Comparison of ENCODE assay signal across 15 mouse cellular contexts in genomic region chr4:97669808-97670207, GRCm38 (mm10).
"Had no signal": no experiment of that assay in that cellular context is flagged by ENCODE, and none has a peak within 500 bp of the region (broad histone marks: within the 10 kb centered on the region; RNA-seq: fewer than 3 reads in every experiment).

No protein-coding gene starts in this region.

- H3K27ac ChIP-seq: liver, embryonic 13.5 days; neural tube, embryonic 13.5 days; stomach, postnatal 0 days had no signal

- H3K27me3 ChIP-seq: liver, embryonic 13.5 days; neural tube, embryonic 13.5 days had no signal

- H3K4me3 ChIP-seq: liver, embryonic 13.5 days; neural tube, embryonic 13.5 days had no signal

- H3K4me1 ChIP-seq: liver, embryonic 13.5 days; neural tube, embryonic 13.5 days had no signal

- DNase-seq: kidney, adult 9 months; kidney, postnatal 14 days; kidney, postnatal 4 days; liver, embryonic 13.5 days; lung, adult 2 months; lung, postnatal 14 days; lung, postnatal 4 days; midbrain, embryonic 14.5 days; right cerebral cortex, adult 18-20 months; right cerebral cortex, postnatal 14 days; right cerebral cortex, postnatal 4 days; thymus, postnatal 36 days had no signal

- H3K4me2 ChIP-seq: liver, embryonic 13.5 days; midbrain, embryonic 11.5 days; neural tube, embryonic 13.5 days had no signal

- H3K9me3 ChIP-seq: liver, embryonic 13.5 days; neural tube, embryonic 13.5 days had no signal

- H3K9ac ChIP-seq: liver, embryonic 13.5 days; neural tube, embryonic 13.5 days had no signal

- H3K36me3 ChIP-seq: liver, embryonic 13.5 days; neural tube, embryonic 13.5 days had no signal
